In genomic region chrX:36077164-36077563, GRCm38 (mm10) we compare ENCODE assay signal across 29 mouse cellular contexts. TPM values are rescaled to one million over a fixed set of nuclear protein-coding genes. Genes with fewer than 3 reads are reported as not detected.
DNase-seq lines count a peak whose midpoint lies in the region; ATAC-seq and TF ChIP-seq lines count a peak whose summit lies in the region.
"Had no signal": no experiment of that assay in that cellular context is flagged by ENCODE, and none has a peak within 500 bp of the region (broad histone marks: within the 10 kb centered on the region; RNA-seq: fewer than 3 reads in every experiment).

No protein-coding gene starts in this region.

- TF ChIP-seq POLR2A in lung, adult 2 months (IDR thresholded peaks at IDR 0.05; ENCODE audit: borderline replicate concordance, extremely low read depth, low read depth, low read length) = no peak

- no peak overlapping the region for H3K4me2 ChIP-seq in lung, embryonic 14.5 days
- no peak overlapping the region for H3K4me2 ChIP-seq in lung, postnatal 0 days (replicated peaks; ENCODE audit: low read depth, low read length)
- no peak overlapping the region for H3K4me2 ChIP-seq in intestine, embryonic 16.5 days (ENCODE audit: low read depth, low read length)
- no peak overlapping the region for H3K4me2 ChIP-seq in stomach, postnatal 0 days (replicated peaks; ENCODE audit: low read depth)
- H3K4me2 ChIP-seq: forebrain, embryonic 13.5 days; heart, embryonic 13.5 days; hindbrain, embryonic 14.5 days had no signal

- H3K4me3 ChIP-seq in lung, embryonic 14.5 days (ENCODE audit: low read depth, low read length) = no peak overlapping the region
- H3K4me3 ChIP-seq in lung, postnatal 0 days (ENCODE audit: low read depth, low read length) = no peak overlapping the region
- no peak overlapping the region for H3K4me3 ChIP-seq in lung, adult 2 months (replicated peaks; ENCODE audit: extremely low read depth, low read depth, low read length)
- H3K4me3 ChIP-seq in intestine, embryonic 16.5 days (ENCODE audit: low read length) = no peak overlapping the region
- no peak overlapping the region for H3K4me3 ChIP-seq in stomach, postnatal 0 days (ENCODE audit: low read depth, low read length)
- H3K4me3 ChIP-seq: forebrain, embryonic 10.5 days; forebrain, embryonic 13.5 days; heart, adult 2 months; heart, embryonic 10.5 days; heart, embryonic 13.5 days had no signal

- no peaks in the 10 kb centered on the region for H3K36me3 ChIP-seq in lung, embryonic 14.5 days (ENCODE audit: insufficient read depth)
- no peaks in the 10 kb centered on the region for H3K36me3 ChIP-seq in lung, postnatal 0 days (ENCODE audit: insufficient read depth, low read length)
- no peaks in the 10 kb centered on the region for H3K36me3 ChIP-seq in intestine, embryonic 16.5 days (ENCODE audit: control insufficient read depth, insufficient read depth, low read length)
- H3K36me3 ChIP-seq in stomach, postnatal 0 days (ENCODE audit: control insufficient read depth, insufficient read depth, low read length) = no peaks in the 10 kb centered on the region
- H3K36me3 ChIP-seq: forebrain, embryonic 10.5 days; G1E; heart, embryonic 10.5 days; heart, embryonic 13.5 days had no signal

- WGBS in lung, embryonic 14.5 days = 42% methylated on average over 4 of the region's 4 CpGs
- 36% methylated on average over 4 of the region's 4 CpGs for WGBS in lung, postnatal 0 days
- WGBS in lung, adult 2 months = 42% methylated on average over 4 of the region's 4 CpGs
- 53% methylated on average over 4 of the region's 4 CpGs for WGBS in intestine, embryonic 16.5 days
- WGBS in stomach, postnatal 0 days = 34% methylated on average over 4 of the region's 4 CpGs

- H3K4me1 ChIP-seq in lung, embryonic 14.5 days (ENCODE audit: insufficient read depth) = no peaks in the 10 kb centered on the region
- H3K4me1 ChIP-seq in lung, postnatal 0 days (ENCODE audit: insufficient read depth, low read depth, low read length) = no peaks in the 10 kb centered on the region
- no peaks in the 10 kb centered on the region for H3K4me1 ChIP-seq in lung, adult 2 months (ENCODE audit: control insufficient read depth, insufficient read depth, low read length)
- H3K4me1 ChIP-seq in intestine, embryonic 16.5 days (ENCODE audit: control insufficient read depth, insufficient read depth, low read length) = no peaks in the 10 kb centered on the region
- H3K4me1 ChIP-seq in stomach, postnatal 0 days (replicated peaks; ENCODE audit: control insufficient read depth, insufficient read depth) = no peaks in the 10 kb centered on the region
- H3K4me1 ChIP-seq: forebrain, embryonic 10.5 days; forebrain, embryonic 13.5 days; heart, embryonic 10.5 days; heart, embryonic 13.5 days had no signal

- TF ChIP-seq EP300 in lung, postnatal 0 days (IDR thresholded peaks at IDR 0.05) = no peak
- no peak for TF ChIP-seq EP300 in stomach, postnatal 0 days (optimal IDR thresholded peaks at IDR 0.05)

- H3K9me3 ChIP-seq in lung, embryonic 14.5 days (ENCODE audit: low read depth, low read length) = no peaks in the 10 kb centered on the region
- H3K9me3 ChIP-seq in lung, postnatal 0 days (ENCODE audit: low read length) = no peaks in the 10 kb centered on the region
- H3K9me3 ChIP-seq in intestine, embryonic 16.5 days (ENCODE audit: control insufficient read depth, low read length) = no peaks in the 10 kb centered on the region
- no peaks in the 10 kb centered on the region for H3K9me3 ChIP-seq in stomach, postnatal 0 days (ENCODE audit: control insufficient read depth, low read length)
- H3K9me3 ChIP-seq: forebrain, embryonic 10.5 days; forebrain, embryonic 13.5 days; G1E; heart, embryonic 10.5 days; heart, embryonic 13.5 days had no signal

- no peaks in the 10 kb centered on the region for H3K27me3 ChIP-seq in lung, embryonic 14.5 days (ENCODE audit: insufficient read depth, low read length)
- H3K27me3 ChIP-seq in lung, postnatal 0 days (replicated peaks; ENCODE audit: insufficient read depth, low read length) = no peaks in the 10 kb centered on the region
- no peaks in the 10 kb centered on the region for H3K27me3 ChIP-seq in intestine, embryonic 16.5 days (replicated peaks; ENCODE audit: control insufficient read depth, insufficient read depth, low read length)
- no peaks in the 10 kb centered on the region for H3K27me3 ChIP-seq in stomach, postnatal 0 days (ENCODE audit: control insufficient read depth, insufficient read depth, low read length)
- H3K27me3 ChIP-seq: CH12.LX; forebrain, embryonic 13.5 days; heart, embryonic 13.5 days had no signal

- no peak overlapping the region for H3K9ac ChIP-seq in lung, embryonic 14.5 days
- no peak overlapping the region for H3K9ac ChIP-seq in lung, postnatal 0 days (replicated peaks; ENCODE audit: low read depth)
- no peak overlapping the region for H3K9ac ChIP-seq in intestine, embryonic 16.5 days (ENCODE audit: low read depth, low read length)
- H3K9ac ChIP-seq in stomach, postnatal 0 days (ENCODE audit: low read length) = no peak overlapping the region
- H3K9ac ChIP-seq: forebrain, embryonic 13.5 days; heart, embryonic 13.5 days; hindbrain, embryonic 14.5 days had no signal

- peak; percentile 73 for DNase-seq in lung, embryonic 14.5 days
- DNase-seq in lung, postnatal 4 days = no peak
- DNase-seq in lung, postnatal 0 days (ENCODE audit: low spot score) = peak; percentile 25
- no peak for DNase-seq in lung, adult 2 months
- DNase-seq in stomach, postnatal 0 days (ENCODE audit: low spot score) = no peak
- DNase-seq in adrenal gland, postnatal 10 days = no peak
- DNase-seq: adrenal gland, adult 8-10 months; adrenal gland, postnatal 36 days; B cell, adult 2 months; cerebellum, adult 18-20 months; cerebellum, adult 9-10 months; cerebellum, postnatal 14 days; gastrocnemius, postnatal 10 days; gastrocnemius, postnatal 36 days; heart, adult 2 months; heart, postnatal 14 days had no signal

- ATAC-seq in lung, embryonic 14.5 days (ENCODE audit: insufficient read depth) = peak; percentile 62; the same call in 1 of the 2 replicates
- ATAC-seq in lung, postnatal 0 days = no peak; the same call in 1 of the 2 replicates
- peak; percentile 46 for ATAC-seq in intestine, embryonic 16.5 days
- ATAC-seq in stomach, postnatal 0 days (ENCODE audit: low FRiP score, low TSS enrichment) = 0 out of 2 replicates have a peak, but pooled peaks have one; percentile 53
- ATAC-seq in megakaryocyte progenitor cell, adult 5-6 weeks (replicated peaks; ENCODE audit: poor library complexity) = no peak
- ATAC-seq: activated CD4-positive, CD25-positive, alpha-beta regulatory T cell, adult 4 months; forebrain, embryonic 13.5 days; forebrain, embryonic 16.5 days; hindbrain, postnatal 0 days had no signal

- no peak overlapping the region for H3K27ac ChIP-seq in lung, embryonic 14.5 days (ENCODE audit: low read depth)
- H3K27ac ChIP-seq in lung, postnatal 0 days (ENCODE audit: low read length) = no peak overlapping the region
- no peak overlapping the region for H3K27ac ChIP-seq in intestine, embryonic 16.5 days (ENCODE audit: low read length)
- no peak overlapping the region for H3K27ac ChIP-seq in stomach, postnatal 0 days (replicated peaks)
- H3K27ac ChIP-seq: forebrain, embryonic 10.5 days; forebrain, embryonic 13.5 days; heart, adult 2 months; heart, embryonic 10.5 days; heart, embryonic 13.5 days; hindbrain, embryonic 14.5 days; hindbrain, postnatal 0 days had no signal

- TF ChIP-seq CTCF in lung, embryonic 14.5 days (IDR thresholded peaks at IDR 0.05; ENCODE audit: low read depth) = no peak
- no peak for TF ChIP-seq CTCF in lung, postnatal 0 days (IDR thresholded peaks at IDR 0.05)
- no peak for TF ChIP-seq CTCF in lung, adult 2 months (IDR thresholded peaks at IDR 0.05; ENCODE audit: insufficient read depth, low read length)
- no peak for TF ChIP-seq CTCF in stomach, postnatal 0 days (IDR thresholded peaks at IDR 0.05; ENCODE audit: low read depth)

RNA-seq across cellular contexts. Expression of gene Il13ra1, which starts 34.7 kb away (rescaled TPM):
- polyA plus RNA-seq in lung, embryonic 14.5 days (2014; fragmentation: Nextera tagmentation; extraction: Ambion mirVana) = 30.6 and 35.3 TPM in 2 replicates
- 21.1 and 21.2 TPM in 2 replicates for polyA plus RNA-seq in lung, postnatal 0 days (2015; fragmentation: Nextera tagmentation; extraction: Ambion mirVana)
- 5.4 and 7.8 TPM in 2 replicates for polyA plus RNA-seq in lung, adult 2 months (2012; rRNA removed)
- polyA plus RNA-seq in intestine, embryonic 16.5 days (2015; fragmentation: Nextera tagmentation; extraction: Ambion mirVana) = 24.3 TPM in 2 replicates
- polyA plus RNA-seq in stomach, postnatal 0 days (2015; fragmentation: Nextera tagmentation; extraction: Ambion mirVana) = 20.7 and 22.8 TPM in 2 replicates
- total RNA-seq in adrenal gland, postnatal 10 days (2021) = 1 to 10 TPM; 8.2 to 9.8 TPM
- 0.57 and 1.3 TPM in 2 replicates for total RNA-seq in megakaryocyte progenitor cell, adult 5-6 weeks (2015)
- total RNA-seq in megakaryocyte progenitor cell, adult 5-6 weeks (2017) = 0.34 and 0.96 TPM in 2 replicates
- total RNA-seq: hematopoietic stem cell, adult 5-6 weeks had no signal
- polyA plus RNA-seq: G1E had no signal

Comparison
In these comparisons a context has a peak if more than half of its experiments do, and no peak if none do; other contexts are left out.
1. ATAC-seq: peak in lung, embryonic 14.5 days (single experiment), intestine, embryonic 16.5 days (single experiment) and stomach, postnatal 0 days (single experiment); none in lung, postnatal 0 days (single experiment) and megakaryocyte progenitor cell, adult 5-6 weeks (single experiment).
2. DNase-seq: peak in lung, embryonic 14.5 days (single experiment) and lung, postnatal 0 days (single experiment); none in lung, postnatal 4 days (0 of 2), lung, adult 2 months (single experiment), stomach, postnatal 0 days (single experiment) and adrenal gland, postnatal 10 days (single experiment).